Mouse (Mus musculus) thymus, postnatal 10 days (tissue): ENCODE data around the gene Erich3.

Experiments
- DNase-seq, 2 experiments: peaks; one replicate each; pipeline ENCODE4 v3.0.0; 2021; ENCODE audit warnings: low spot score in 2 of 2

The Erich3 gene

DNA sequence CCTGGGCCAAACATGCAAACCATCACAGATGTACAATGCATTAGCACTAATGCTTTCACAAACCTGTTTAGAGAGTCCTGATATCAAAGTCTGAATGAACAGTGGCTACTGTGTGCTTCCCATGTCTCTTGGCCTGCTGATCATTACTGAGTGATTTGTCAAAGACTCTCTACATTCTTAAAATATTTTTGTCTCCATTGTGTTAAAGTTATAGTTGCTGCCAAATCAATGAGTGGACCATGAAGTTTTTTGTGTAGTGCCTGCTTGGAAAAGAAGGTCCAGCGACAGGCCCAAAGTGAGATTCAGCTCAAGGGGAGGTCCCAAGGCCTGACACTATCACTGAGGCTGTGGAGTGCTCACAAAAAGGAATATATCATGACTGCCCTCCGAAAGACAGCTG, 108.0 kb downstream of the Erich3 start:
- no peak for DNase-seq

DNA sequence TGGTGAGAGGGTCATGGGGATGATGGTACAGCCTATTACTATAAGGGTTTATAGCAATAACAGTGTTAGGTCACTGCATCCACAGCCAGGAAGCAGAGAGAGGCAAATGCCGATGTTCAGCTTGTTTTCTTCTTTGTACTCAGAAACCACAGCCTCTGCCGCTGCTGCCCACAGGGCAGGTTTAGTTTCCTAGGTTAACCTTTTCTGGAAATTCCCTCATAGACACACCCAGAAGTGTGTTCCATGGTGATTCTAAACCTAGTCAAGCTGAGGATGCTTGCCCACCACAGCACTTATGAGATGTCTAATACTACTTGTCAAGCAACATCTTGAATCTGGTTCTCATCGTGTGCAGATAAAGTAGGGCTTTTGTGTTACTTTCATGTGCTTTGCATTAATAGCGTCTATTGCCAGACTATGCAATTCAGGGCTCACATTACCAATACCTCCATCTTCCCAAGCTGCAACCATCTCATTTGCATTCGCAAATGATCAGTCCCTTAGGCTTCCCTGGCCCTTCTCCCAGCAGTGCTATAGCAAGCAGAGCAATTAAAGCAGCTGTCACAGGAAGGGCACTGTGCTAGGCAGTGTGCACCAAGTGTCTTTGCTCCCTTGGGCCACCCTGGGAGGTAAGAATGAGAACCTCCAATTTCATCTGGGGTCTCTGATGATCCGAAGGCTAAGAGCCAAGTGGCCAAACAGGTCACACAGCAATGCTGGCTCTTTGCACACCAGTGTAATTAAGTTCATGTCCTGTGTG, 115.4 kb downstream of the Erich3 start:
- no peak for DNase-seq

DNA sequence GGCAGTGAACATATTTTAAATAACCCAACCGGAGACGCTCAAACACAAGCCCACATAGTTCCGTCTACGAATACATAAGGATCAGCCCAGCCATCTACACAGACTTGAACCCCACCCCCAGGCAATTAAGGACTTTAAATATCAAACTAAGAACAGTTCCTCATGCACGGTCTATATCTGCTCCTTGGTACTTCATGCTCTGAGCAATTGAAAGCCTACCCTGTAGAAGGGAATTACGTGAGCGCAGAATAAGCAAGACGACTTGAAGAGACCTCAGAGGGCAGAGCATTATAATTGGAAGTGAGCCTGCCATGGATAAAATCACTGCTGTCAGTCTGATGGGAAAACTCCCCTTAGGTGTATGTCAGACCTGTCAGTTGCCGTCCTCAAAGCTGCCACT, 122.7 kb downstream of the Erich3 start:
- no peak for DNase-seq

DNA sequence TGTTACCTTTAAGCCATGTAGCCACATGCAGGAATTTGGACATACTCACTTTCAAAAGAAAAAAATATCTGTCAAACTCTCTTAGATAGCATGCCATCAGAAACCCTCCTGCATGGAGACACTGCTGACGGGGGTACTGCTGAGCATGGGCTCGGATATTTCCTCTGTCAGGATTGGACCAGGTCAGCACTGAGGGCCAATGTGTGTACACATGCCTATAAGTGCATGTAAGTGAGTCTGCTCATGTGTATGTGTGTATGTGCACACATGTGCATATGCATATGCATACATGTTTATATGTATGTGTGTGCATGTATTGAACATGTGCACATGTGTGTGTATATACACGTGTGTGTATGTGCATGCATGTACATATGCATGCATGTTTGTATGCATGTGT, 124.0 kb downstream of the Erich3 start:
- DNase-seq, result no peak

DNA sequence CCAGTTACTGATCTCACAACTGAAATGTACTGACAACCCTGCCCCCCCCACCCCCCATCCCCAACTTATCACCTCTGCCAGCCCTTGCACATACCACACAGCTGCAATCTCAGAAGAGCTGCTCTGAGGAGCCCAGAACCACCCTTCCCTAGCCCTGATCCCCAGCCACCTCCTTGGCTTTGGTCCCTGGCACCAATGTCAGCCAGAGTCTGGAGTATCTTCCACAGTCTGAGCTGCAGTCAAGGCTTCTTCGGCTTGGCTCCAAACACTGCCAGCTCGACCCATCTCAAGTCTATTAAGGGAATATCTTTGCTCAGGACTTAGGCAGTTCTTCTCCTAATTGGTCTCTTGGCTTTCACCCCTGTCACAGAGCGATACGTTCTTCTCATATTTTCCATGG, 129.9 kb downstream of the Erich3 start:
- no peak for DNase-seq

DNA sequence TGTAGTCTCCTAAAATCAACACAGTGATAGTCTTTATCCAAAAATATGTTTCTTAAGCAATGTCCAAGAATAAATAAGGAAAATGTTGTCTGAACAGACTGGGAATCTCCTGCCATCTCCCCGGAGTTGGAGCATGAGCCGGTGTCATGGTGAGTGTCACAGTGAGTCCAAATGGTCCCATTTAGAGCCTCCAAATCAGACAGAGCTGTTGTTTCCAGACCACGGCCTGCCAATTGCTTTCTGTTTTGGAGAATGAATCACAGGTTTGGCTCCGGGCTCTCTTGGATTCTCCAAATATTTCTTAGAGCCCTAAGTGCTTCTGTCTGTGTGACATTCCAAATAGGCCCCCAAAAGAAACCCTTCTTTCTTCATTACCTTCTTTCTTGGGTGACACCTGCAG, 135.1 kb downstream of the Erich3 start:
- DNase-seq, result no peak

DNA sequence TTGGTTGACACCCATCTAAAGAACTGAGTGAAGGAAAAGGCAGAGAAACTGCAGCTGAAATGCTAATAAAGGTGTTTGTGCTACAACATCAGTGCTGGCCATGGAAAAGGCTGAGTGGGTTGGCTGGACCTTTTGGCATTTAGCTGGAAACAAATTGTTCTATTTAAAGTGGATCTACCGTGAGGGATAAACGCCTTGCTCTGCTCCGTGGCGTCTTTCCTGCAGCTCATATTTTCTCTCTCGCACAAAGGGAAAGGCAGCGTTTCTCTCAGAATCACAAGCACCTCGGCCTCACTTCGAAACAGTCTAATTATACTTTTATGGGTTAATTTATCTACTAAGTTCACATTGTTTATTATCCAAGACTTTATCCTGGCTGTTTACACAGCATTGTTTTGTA, 136.8 kb downstream of the Erich3 start:
- DNase-seq, result no peak

DNA sequence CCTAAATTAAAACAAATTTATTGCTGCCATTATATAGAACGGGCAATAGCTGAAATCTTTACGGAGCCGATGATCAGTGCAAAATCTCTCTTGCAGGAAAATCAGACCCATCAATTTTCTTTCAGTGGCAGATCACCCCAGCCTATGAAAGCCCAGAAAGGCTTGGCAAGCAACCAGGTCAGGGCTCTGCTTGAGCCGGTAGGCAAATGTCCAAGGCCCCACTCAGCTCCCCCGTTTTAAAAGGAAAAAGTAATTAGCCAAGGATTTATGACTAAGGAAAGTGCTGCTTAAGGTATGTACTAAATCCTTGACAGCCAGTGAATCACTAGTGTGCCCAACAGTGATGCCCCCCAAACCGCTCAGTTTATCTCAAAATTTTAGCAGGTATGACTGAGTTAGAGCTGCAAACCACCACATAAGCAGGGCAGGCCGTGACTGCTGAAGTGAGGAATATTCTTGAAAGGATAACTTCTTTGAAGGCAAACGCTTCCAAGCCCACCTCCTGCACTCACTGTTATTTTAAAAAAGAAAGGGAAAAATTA, 137.3 kb downstream of the Erich3 start:
- no peak for DNase-seq

DNA sequence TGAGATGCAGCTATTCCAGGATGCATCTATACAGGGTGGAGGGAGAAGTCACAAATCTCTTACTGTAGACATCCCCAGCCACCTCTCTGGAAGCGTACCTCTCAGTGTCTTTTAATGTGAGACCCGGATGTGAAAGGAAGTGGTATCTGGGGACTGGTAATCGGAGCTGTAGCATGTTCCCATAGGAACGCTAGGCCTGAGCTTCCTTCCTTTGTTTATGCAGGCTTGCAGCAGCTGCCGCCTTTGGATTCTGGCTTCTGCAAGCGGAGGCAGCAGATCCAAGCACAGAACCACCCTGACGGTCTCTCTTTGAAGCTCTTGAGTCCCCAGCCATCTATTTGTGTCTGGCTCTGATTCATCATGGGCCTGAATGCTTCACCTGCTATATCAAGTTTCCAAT, 143.0 kb downstream of the Erich3 start:
- no peak for DNase-seq

DNA sequence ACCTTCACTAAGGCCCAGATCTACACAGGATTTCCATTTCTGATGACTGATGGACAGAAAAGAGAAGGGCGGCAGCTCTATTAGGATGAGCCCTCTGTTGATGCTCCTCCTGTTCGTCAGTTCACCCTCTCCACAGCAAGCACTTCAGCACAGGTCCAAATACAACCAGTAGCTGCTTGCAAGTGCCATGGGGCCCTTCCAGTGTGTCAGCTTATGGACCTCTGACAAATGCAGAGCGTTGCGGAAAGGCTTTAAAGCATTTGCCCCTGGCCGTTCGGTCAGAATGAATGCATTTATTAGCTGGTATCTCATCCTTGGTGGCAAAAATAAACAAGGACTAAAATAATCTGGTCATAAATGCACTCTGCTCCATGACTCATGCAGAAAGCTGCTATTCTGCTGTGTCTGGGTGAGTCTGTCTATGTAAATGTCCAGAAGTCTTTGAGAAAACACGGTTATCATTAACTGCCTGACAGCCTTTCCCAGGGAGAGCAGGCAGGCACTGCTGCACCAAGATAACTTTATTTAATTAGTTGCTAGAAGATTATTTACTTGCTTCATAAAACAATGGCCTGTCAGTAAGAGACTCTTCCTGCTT, 146.7 kb downstream of the Erich3 start:
- DNase-seq, result no peak

DNA sequence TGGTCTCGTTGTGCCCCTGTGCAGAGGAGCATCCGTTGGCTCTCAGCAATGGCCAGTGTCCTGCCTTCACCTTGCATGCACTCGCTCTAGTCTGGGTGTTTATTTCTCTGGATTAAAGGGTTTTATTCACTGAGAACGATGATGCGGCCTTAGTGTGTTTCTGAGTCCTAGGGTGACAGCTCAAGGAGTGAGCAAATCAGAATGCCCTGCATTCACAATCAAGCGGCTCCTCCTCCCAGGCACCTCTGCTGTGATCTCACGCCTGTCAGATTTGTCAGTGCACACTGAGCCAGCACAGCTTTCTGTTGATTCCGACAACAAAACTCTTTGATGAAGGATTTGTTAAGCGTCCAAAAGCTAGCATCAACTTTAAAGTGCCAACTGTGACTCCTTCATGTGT, 147.6 kb downstream of the Erich3 start:
- DNase-seq, result no peak

DNA sequence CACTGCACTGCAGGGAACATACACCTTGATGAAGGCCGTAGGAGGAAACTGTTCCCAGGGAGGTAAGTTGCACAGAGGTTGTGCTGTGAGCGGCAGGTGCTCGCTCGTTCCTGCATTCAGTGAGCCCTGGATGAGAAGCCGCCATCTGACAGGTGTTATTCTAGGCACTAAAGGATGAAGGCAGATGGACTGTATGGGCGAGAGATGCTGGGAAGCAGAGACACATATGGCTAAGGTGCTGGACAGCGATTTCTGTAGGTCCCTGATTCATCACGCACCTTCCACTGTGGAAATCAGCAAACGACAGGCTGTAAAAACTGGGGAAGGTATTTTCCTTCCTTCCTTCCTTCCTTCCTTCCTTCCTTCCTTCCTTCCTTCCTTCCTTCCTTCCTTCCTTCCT, 148.2 kb downstream of the Erich3 start:
- no peak for DNase-seq

DNA sequence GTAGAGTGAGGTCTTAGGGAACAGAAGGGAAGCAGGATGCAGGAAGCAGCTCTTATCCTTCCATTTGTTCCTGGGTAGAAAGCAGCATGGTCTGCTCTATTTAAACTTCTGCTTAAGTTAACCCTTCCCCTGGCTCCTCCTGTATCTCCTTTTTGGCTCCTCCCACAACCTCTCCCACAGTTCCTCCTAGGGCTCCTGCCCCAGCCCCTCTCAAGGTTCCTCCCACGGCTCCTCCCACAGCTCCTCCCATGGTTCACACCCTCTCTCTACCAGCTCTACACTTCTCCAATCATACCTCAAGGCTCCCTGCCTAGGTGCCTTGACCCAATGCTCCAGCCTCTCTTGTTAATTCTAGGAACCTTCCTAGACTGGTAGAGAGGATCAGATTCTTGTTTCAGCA, 149.2 kb downstream of the Erich3 start:
- no peak for DNase-seq

DNA sequence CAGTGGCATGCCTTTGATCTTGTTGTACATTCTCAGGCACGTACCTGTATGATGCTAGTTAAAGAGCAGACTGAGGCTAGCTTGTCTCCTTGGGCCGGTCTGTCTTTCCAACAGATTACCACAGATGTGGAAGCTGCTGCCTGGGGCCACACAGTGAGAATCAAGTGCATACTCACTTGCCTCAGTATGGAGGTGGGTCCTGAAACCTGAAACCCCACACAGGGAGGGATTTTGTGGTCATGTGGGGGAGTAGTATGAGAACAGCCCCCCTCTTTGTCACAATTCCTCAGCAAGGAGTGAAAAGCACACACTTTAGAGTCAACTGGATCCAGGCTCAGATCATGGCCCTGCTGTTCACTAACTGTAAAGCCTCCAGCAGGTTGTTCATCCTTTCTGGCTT, 151.9 kb downstream of the Erich3 start:
- no peak for DNase-seq

DNA sequence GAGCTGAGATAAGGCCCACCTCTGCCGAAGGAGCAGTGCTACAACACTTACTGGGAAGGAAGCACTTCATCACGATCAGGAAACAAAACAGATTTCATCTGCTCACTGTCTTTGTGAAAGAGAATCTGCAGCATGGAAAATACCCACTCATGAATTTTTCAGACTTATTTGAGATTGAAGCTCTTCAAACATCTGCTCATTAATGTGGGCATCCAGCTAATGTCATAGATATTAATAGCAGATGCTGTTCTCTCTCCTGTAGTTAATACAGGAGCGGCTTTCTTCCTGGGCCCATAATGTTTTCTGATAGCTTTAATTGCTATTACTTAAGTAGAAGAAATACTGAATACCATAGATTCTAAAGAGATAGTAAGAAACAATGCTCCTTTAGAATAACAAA, 152.6 kb downstream of the Erich3 start:
- no peak for DNase-seq

DNA sequence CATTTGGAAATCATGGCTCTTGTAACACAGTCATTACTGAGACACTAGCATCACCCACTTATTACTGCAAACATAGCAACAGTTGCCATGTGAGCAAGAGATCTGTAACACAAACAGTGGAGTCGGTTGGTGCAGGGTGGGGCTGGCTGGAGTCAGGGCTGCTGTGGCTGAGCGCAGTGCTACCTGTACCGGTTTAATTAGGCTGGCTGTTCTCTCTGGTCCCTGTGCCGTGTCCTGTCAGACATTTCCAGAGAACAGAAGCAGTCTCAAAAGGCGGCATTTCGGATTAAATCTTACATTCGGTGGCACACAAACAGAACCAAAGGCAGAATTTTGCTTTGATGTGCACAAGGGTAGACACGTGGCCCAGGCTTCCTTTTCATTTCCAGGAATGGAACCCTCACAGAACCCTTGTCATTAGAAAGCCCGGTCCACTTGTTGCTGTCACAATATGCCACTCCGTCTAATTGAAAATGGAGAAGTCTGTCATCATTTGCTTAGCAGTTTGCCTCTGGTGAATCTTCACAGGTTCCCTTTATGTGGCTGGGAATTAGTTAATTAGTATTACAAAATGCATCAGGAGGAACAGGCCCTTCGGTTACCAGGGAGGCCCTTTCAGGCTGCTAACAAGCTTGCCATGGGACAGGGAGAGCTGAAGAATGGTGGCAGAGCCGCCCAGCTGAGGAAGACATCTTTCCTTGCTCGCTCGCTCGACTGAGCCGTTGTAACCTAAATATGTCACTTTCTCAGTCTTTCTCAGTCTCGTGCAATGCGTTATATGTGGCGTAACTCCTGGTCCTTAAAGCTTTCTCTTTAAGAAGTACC, 153.4 kb downstream of the Erich3 start:
- no peak for DNase-seq
